Mouse (Mus musculus): ENCODE measurements around the gene Rbfox1.

DNA sequence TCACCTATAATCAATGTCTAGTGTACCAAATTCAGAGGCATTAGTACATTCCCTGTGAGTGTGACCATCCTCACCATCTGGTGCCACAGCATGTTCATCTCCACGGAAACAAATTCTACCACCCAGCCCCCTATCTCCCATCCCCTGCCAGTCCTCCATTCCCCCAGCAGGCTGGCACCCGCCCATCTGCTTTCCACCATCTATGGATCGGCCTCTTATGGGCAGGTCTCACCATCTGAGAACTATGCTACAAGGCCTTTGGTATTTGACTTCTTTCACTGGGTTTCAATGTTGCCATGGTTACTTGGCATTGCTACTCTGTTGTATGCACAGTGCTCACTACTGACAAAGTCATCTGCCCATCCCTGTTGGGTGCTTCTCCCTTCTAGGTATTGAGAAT is 1340.8 kb downstream of the Rbfox1 start:
- TF ChIP-seq CTCF (IDR thresholded peaks at IDR 0.05; ENCODE audit: control insufficient read depth, insufficient read depth, insufficient read length) (no peak), MYOG (IDR thresholded peaks at IDR 0.05; ENCODE audit: control insufficient read depth, extremely low read depth, insufficient read length) (no peak)

All from C2C12 (cell line).